Mouse (Mus musculus) neural tube, embryonic 11.5 days (tissue): ENCODE results near the gene Dio3. TPM values are rescaled to one million over a fixed set of nuclear protein-coding genes. Genes with fewer than 3 reads are reported as not detected.
A peak's percentile ranks its signal among the peaks of the same experiment; 100 is the strongest.

ENCODE experiments used
- ATAC-seq: fragments of 200-750 bp; cut with Nextera tagmentation; 2 replicates; pipeline ENCODE4 v1.8.0; 2017; ENCODE audit warnings: moderate number of reproducible peaks, mild to moderate bottlenecking, moderate TSS enrichment, moderate library complexity; ENCODE audit not compliant: insufficient read depth, low FRiP score, low TSS enrichment
- DNase-seq: peaks from one replicate; pipeline ENCODE4 v3.0.0-alpha.2; 2015; ENCODE audit warnings: low spot score
- H3K27ac ChIP-seq: fragments of 300-500 bp; sonication (generic); 2 replicates; pipeline ENCODE4 v1.5.1; 2014; ENCODE audit warnings: low read depth, mild to moderate bottlenecking, low read length
- H3K27me3 ChIP-seq: fragments of 300-500 bp; sonication (generic); 2 replicates; pipeline ENCODE4 v1.6.1; 2014; ENCODE audit warnings: mild to moderate bottlenecking, low read length, mixed read lengths; ENCODE audit not compliant: control insufficient read depth, insufficient read depth
- H3K36me3 ChIP-seq: fragments of 300-500 bp; sonication (generic); 2 replicates; pipeline ENCODE4 v1.6.1; 2014; ENCODE audit warnings: mild to moderate bottlenecking, low read length, moderate library complexity, mixed read lengths; ENCODE audit not compliant: control insufficient read depth, insufficient read depth
- H3K4me1 ChIP-seq: fragments of 300-500 bp; sonication (generic); 2 replicates; pipeline ENCODE4 v1.6.1; 2014; ENCODE audit warnings: low read length, mixed read lengths; ENCODE audit not compliant: control insufficient read depth, insufficient read depth
- H3K4me2 ChIP-seq: fragments of 300-500 bp; sonication (generic); 2 replicates; pipeline ENCODE4 v1.6.1; 2014; ENCODE audit warnings: low read depth, mild to moderate bottlenecking, moderate library complexity
- H3K4me3 ChIP-seq: fragments of 300-500 bp; sonication (generic); 2 replicates; pipeline ENCODE4 v1.5.1; 2014; ENCODE audit warnings: low read depth, low read length
- H3K9ac ChIP-seq: fragments of 300-500 bp; sonication (generic); 2 replicates; pipeline ENCODE4 v1.6.1; 2014; ENCODE audit warnings: mild to moderate bottlenecking, low read length
- H3K9me3 ChIP-seq: fragments of 300-500 bp; sonication (generic); 2 replicates; pipeline ENCODE4 v1.6.1; 2016; ENCODE audit warnings: low read length; ENCODE audit not compliant: control insufficient read depth
- WGBS: fragments of 180-500 bp; shearing (Covaris S2); extraction: QIAGEN DNeasy Blood & Tissue Kit; methylation state at CpG from one replicate; pipeline ENCODE4 v1.1.7; 2014; 5-methylcytosine and 5-hydroxymethylcytosine counted together
- polyA plus RNA-seq: library from polyadenylated mRNA; unstranded; fragments of >200 nt; fragmentation: Nextera tagmentation; extraction: Ambion mirVana; gene quantifications from 2 replicates; pipeline ENCODE4 v1.2.1, GENCODE M21; 2014

The Dio3 gene
- polyA plus RNA-seq, 1 experiment from 2014 or later, result 0.36 TPM

DNA sequence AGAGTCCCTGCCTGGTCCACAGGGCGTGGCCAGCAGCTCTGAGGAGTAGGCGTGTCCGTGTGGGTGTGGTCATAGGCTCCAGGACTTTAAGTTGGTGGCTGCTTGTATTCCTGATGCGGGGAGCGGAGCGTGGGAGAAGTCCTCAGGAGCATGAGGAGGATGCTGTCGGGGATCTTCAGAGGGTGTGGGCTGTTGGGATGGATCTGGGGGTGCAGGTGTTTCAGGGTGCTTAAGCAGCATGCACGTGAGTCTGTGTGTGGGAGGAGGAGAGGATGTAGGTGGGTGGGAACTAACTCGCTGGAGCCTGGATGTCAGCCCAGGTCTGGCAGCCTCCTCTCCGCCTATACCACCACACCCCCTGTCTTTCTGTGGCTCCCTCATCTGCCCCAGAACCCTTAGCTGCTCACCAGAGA lies 26.7 kb upstream of the Dio3 start:
- Histone ChIP-seq H3K27me3 (no peaks in the 10 kb centered on the region), H3K4me1 (no peaks in the 10 kb centered on the region), H3K9ac (no peak overlapping the region), H3K27ac (no peak overlapping the region), H3K36me3 (no peaks in the 10 kb centered on the region), H3K4me3 (no peak overlapping the region), H3K9me3 (no peaks in the 10 kb centered on the region), H3K4me2 (no peak overlapping the region)
- DNase-seq, result no peak
- no peak for ATAC-seq
- WGBS, result 32% methylated on average over 10 of the region's 10 CpGs

DNA sequence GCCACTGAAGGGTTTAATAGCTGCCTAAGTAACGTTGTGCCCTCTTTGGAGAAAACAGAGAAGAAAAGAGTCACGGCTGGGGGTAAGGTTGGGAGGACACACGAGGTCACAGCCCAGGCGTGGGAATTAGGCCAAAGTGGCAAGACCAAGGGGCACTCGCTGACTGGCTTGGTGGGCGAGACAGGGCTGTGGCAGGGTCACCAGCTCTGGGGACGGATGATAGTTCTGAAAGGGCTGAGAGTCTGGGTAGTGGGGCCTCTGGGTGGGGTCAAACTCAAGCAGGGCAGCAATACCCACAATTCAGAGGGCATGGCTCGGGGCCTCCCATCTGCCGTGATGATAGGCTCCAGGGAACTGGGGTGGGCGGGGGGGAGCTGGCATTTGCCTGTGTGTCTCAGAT lies 23.1 kb upstream of the Dio3 start:
- Histone ChIP-seq H3K4me3 (no peak overlapping the region), H3K27me3 (no peaks in the 10 kb centered on the region), H3K9ac (no peak overlapping the region), H3K4me1 (no peaks in the 10 kb centered on the region), H3K4me2 (no peak overlapping the region), H3K27ac (no peak overlapping the region), H3K9me3 (no peaks in the 10 kb centered on the region), H3K36me3 (no peaks in the 10 kb centered on the region)
- DNase-seq (no peak), ATAC-seq (no peak)
- 56% methylated on average over 10 of the region's 10 CpGs for WGBS

DNA sequence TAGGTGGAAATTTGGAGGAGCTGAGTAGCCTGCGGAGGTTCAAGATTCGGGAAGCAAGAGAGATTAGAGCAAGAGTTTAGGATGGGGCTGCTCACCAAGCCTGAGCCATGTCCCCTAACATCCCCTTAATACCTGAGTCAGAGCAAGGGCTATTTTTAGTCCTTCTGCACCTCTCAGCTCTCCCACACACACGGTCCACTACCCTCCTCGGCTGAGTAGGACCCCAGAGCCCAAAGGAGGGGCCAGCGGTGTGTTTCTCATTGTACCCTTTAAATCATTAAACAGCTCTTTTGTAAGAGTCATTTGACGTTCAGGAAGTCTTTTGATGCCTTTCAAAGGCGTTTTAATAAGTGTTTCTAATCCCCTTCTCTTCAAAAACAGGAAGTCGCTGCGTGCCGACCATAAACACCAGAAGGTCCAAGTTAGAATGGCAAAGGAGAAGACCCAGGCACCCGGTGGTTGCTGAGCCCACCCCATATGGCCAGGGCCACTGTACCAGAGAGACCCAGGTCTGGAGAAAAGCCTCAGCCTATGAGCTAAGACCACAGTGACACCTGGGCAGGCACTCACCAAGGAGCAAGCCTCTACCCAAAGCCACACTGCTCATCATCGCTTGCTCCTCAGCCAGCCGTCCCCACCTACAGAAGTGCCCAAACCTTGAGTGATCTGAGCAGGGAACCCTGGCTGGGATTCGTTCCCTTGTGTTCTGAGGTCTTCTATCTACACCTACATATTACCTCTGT lies 22.2 kb upstream of the Dio3 start:
- H3K4me3 ChIP-seq, result no peak overlapping the region
- no peaks in the 10 kb centered on the region for H3K9me3 ChIP-seq
- DNase-seq (no peak), ATAC-seq (no peak)
- no peaks in the 10 kb centered on the region for H3K27me3 ChIP-seq
- H3K27ac ChIP-seq, result no peak overlapping the region
- H3K4me1 ChIP-seq, result no peaks in the 10 kb centered on the region
- H3K36me3 ChIP-seq, result no peaks in the 10 kb centered on the region
- H3K9ac ChIP-seq, result no peak overlapping the region
- H3K4me2 ChIP-seq, result no peak overlapping the region
- 57% methylated on average over 14 of the region's 14 CpGs for WGBS

- no peak overlapping the region for H3K9ac ChIP-seq
- ATAC-seq (no peak), DNase-seq (no peak)
- H3K36me3 ChIP-seq, result no peaks in the 10 kb centered on the region
- no peak overlapping the region for H3K4me2 ChIP-seq
- H3K9me3 ChIP-seq, result no peaks in the 10 kb centered on the region
- H3K4me3 ChIP-seq, result no peak overlapping the region
- H3K27ac ChIP-seq, result no peak overlapping the region
- H3K4me1 ChIP-seq, result no peaks in the 10 kb centered on the region
- H3K27me3 ChIP-seq, result no peaks in the 10 kb centered on the region
- 92% methylated on average over 3 of the region's 3 CpGs for WGBS
Observed at GRCm38 (mm10) chr12:110268226-110268625, 10.6 kb upstream of the Dio3 start.

- WGBS, result 84% methylated on average over 4 of the region's 4 CpGs
- H3K27ac ChIP-seq, result no peak overlapping the region
Observed at GRCm38 (mm10) chr12:110269686-110270085, 9.2 kb upstream of the Dio3 start.

GRCm38 (mm10) chr12:110276034-110276433 lies 2.8 kb upstream of the Dio3 start:
- Histone ChIP-seq H3K9ac (no peak overlapping the region), H3K9me3 (no peaks in the 10 kb centered on the region), H3K4me2 (no peak overlapping the region), H3K4me1 (peaks cover 7% of the 10 kb centered on the region; the same call in 1 of the 2 replicates), H3K27me3 (peaks cover 59% of the 10 kb centered on the region), H3K27ac (no peak overlapping the region), H3K36me3 (no peaks in the 10 kb centered on the region), H3K4me3 (no peak overlapping the region)
- 60% methylated on average over 1 of the region's 1 CpGs for WGBS
- ATAC-seq, result no peak
- DNase-seq, result no peak

More at GRCm38 (mm10) chr12:110269686-110270085, 9.2 kb upstream of the Dio3 start:
- H3K4me1 ChIP-seq, result no peaks in the 10 kb centered on the region
- DNase-seq, result no peak
- H3K36me3 ChIP-seq, result no peaks in the 10 kb centered on the region
- H3K27me3 ChIP-seq, result no peaks in the 10 kb centered on the region
- no peak overlapping the region for H3K4me3 ChIP-seq
- no peaks in the 10 kb centered on the region for H3K9me3 ChIP-seq
- H3K9ac ChIP-seq, result no peak overlapping the region
- ATAC-seq, result no peak
- no peak overlapping the region for H3K4me2 ChIP-seq

GRCm38 (mm10) chr12:110277259-110277964 lies 1.5 kb upstream of the Dio3 start:
- Histone ChIP-seq H3K9ac (no peak overlapping the region), H3K27ac (no peak overlapping the region), H3K4me3 (peak overlapping the region; percentile 36), H3K36me3 (no peaks in the 10 kb centered on the region), H3K4me1 (peaks cover 7% of the 10 kb centered on the region; the same call in 1 of the 2 replicates), H3K27me3 (peaks cover 73% of the 10 kb centered on the region), H3K9me3 (no peaks in the 10 kb centered on the region), H3K4me2 (peak overlapping the region; percentile 47)
- WGBS, result 2% methylated on average over 32 of the region's 33 CpGs
- DNase-seq (no peak), ATAC-seq (no peak)

- WGBS, result under 1% methylated on average over 31 of the region's 58 CpGs
- Histone ChIP-seq H3K9me3 (no peaks in the 10 kb centered on the region), H3K27me3 (peaks cover 77% of the 10 kb centered on the region), H3K4me2 (peak overlapping the region; percentile 47), H3K4me3 (peak overlapping the region; percentile 36), H3K4me1 (peaks cover 7% of the 10 kb centered on the region; the same call in 1 of the 2 replicates), H3K27ac (no peak overlapping the region), H3K36me3 (no peaks in the 10 kb centered on the region), H3K9ac (no peak overlapping the region)
- ATAC-seq (no peak), DNase-seq (peak; percentile 59)
Observed at GRCm38 (mm10) chr12:110277965-110278307, 932 bp upstream of the Dio3 start.

GRCm38 (mm10) chr12:110280373-110280772 lies 1.5 kb downstream of the Dio3 start:
- Histone ChIP-seq H3K4me1 (peaks cover 7% of the 10 kb centered on the region; the same call in 1 of the 2 replicates), H3K4me2 (no peak overlapping the region), H3K4me3 (no peak overlapping the region), H3K9me3 (no peaks in the 10 kb centered on the region), H3K36me3 (no peaks in the 10 kb centered on the region), H3K9ac (no peak overlapping the region), H3K27me3 (peaks cover 84% of the 10 kb centered on the region), H3K27ac (no peak overlapping the region)
- no peak for ATAC-seq
- no peak for DNase-seq
- under 1% methylated on average over 22 of the region's 22 CpGs for WGBS
